Comparison of ENCODE assay signal across 8 mouse cellular contexts in genomic region chr2:75659629-75659960, GRCm38 (mm10). TPM values are rescaled to one million over a fixed set of nuclear protein-coding genes. Genes with fewer than 3 reads are reported as not detected.
DNase-seq lines count a peak whose midpoint lies in the region; ATAC-seq and TF ChIP-seq lines count a peak whose summit lies in the region.

No protein-coding gene starts in this region.

- H3K9me3 ChIP-seq in embryonic facial prominence, embryonic 14.5 days (ENCODE audit: control insufficient read depth, low read length): no peaks in the 10 kb centered on the region
- H3K9me3 ChIP-seq in limb, embryonic 14.5 days (ENCODE audit: control insufficient read depth, low read length): no peaks in the 10 kb centered on the region
- no peaks in the 10 kb centered on the region for H3K9me3 ChIP-seq in midbrain, embryonic 16.5 days (replicated peaks; ENCODE audit: control insufficient read depth, low read length, poor library complexity, severe bottlenecking)

- TF ChIP-seq CTCF in spleen, adult 2 months (IDR thresholded peaks at IDR 0.05; ENCODE audit: extremely low read depth, insufficient read depth, insufficient read length, insufficient replicate concordance): no peak

- TF ChIP-seq POLR2A in limb, embryonic 14.5 days (IDR thresholded peaks at IDR 0.05; ENCODE audit: borderline replicate concordance, extremely low read depth, insufficient read depth, insufficient read length): no peak
- TF ChIP-seq POLR2A in spleen, adult 2 months (IDR thresholded peaks at IDR 0.05; ENCODE audit: low read depth, low read length): no peak

- ATAC-seq in embryonic facial prominence, embryonic 14.5 days (ENCODE audit: low read depth): peak; percentile 60
- ATAC-seq in limb, embryonic 14.5 days (ENCODE audit: low FRiP score, low read depth): peak; percentile 63
- peak; percentile 78 for ATAC-seq in midbrain, embryonic 16.5 days

- peak; percentile 81 for DNase-seq in 3134 (ENCODE audit: extremely low read depth, insufficient read length, low spot score)
- peak; percentile 86 to 87 for DNase-seq in adrenal gland, postnatal 4 days (ENCODE audit: low spot score in 2 of 2)
- peak; percentile 92 for DNase-seq in embryonic facial prominence, embryonic 14.5 days (ENCODE audit: low spot score)
- peak; percentile 87 for DNase-seq in heart, adult 8-10 months (ENCODE audit: low spot score)
- peak; percentile 91 for DNase-seq in kidney, adult 9 months
- peak; percentile 87 for DNase-seq in limb, embryonic 14.5 days (ENCODE audit: low spot score)
- DNase-seq in spleen, adult 2 months (ENCODE audit: low read depth in 1 of 2, low spot score in 2 of 2): peak; percentile 75 to 90

- peaks cover 35% of the 10 kb centered on the region for H3K36me3 ChIP-seq in embryonic facial prominence, embryonic 14.5 days (ENCODE audit: control insufficient read depth, insufficient read depth, low read length)
- H3K36me3 ChIP-seq in limb, embryonic 14.5 days (ENCODE audit: control insufficient read depth, insufficient read depth, low read length): peaks cover 35% of the 10 kb centered on the region
- H3K36me3 ChIP-seq in midbrain, embryonic 16.5 days (ENCODE audit: control insufficient read depth, insufficient read depth, low read length): peaks cover 10% of the 10 kb centered on the region
- peaks cover 18% of the 10 kb centered on the region for H3K36me3 ChIP-seq in spleen, adult 2 months (ENCODE audit: control insufficient read depth, insufficient read depth, low read length)

- peaks cover 14% of the 10 kb centered on the region for H3K4me1 ChIP-seq in embryonic facial prominence, embryonic 14.5 days (ENCODE audit: control insufficient read depth, insufficient read depth, low read length)
- H3K4me1 ChIP-seq in limb, embryonic 14.5 days (ENCODE audit: control insufficient read depth, insufficient read depth, low read length): peaks cover 17% of the 10 kb centered on the region
- peaks cover 19% of the 10 kb centered on the region for H3K4me1 ChIP-seq in midbrain, embryonic 16.5 days (ENCODE audit: control insufficient read depth, insufficient read depth, low read length)
- H3K4me1 ChIP-seq in spleen, adult 2 months (ENCODE audit: control insufficient read depth, insufficient read depth, insufficient read length): peaks cover 14% of the 10 kb centered on the region

- H3K9ac ChIP-seq in embryonic facial prominence, embryonic 14.5 days (ENCODE audit: low read depth, low read length): peak overlapping the region; percentile 99
- peak overlapping the region; percentile 98 for H3K9ac ChIP-seq in limb, embryonic 14.5 days (ENCODE audit: low read depth, low read length, severe bottlenecking)
- H3K9ac ChIP-seq in midbrain, embryonic 16.5 days (ENCODE audit: low read depth, low read length): peak overlapping the region; percentile 92

- peak overlapping the region; percentile 94 for H3K4me2 ChIP-seq in embryonic facial prominence, embryonic 14.5 days (ENCODE audit: low read depth, low read length)
- H3K4me2 ChIP-seq in limb, embryonic 14.5 days (replicated peaks; ENCODE audit: low read depth, low read length, severe bottlenecking): peak overlapping the region; percentile 89
- H3K4me2 ChIP-seq in midbrain, embryonic 16.5 days (ENCODE audit: low read length): peak overlapping the region; percentile 81

- H3K4me3 ChIP-seq in embryonic facial prominence, embryonic 14.5 days (ENCODE audit: low read depth, low read length): peak overlapping the region; percentile 95
- H3K4me3 ChIP-seq in limb, embryonic 14.5 days (replicated peaks; ENCODE audit: low read length): peak overlapping the region; percentile 88
- H3K4me3 ChIP-seq in midbrain, embryonic 16.5 days (ENCODE audit: low read depth, low read length): peak overlapping the region; percentile 90
- H3K4me3 ChIP-seq in spleen, adult 2 months (ENCODE audit: extremely low read depth, insufficient read depth, insufficient read length): peak overlapping the region; percentile 90

- no peaks in the 10 kb centered on the region for H3K27me3 ChIP-seq in embryonic facial prominence, embryonic 14.5 days (replicated peaks; ENCODE audit: control insufficient read depth, insufficient read depth, low read length)
- no peaks in the 10 kb centered on the region for H3K27me3 ChIP-seq in limb, embryonic 14.5 days (ENCODE audit: control insufficient read depth, insufficient read depth, low read length)
- H3K27me3 ChIP-seq in midbrain, embryonic 16.5 days (ENCODE audit: control insufficient read depth, insufficient read depth, low read depth, low read length): no peaks in the 10 kb centered on the region
- H3K27me3 ChIP-seq in spleen, adult 2 months (ENCODE audit: control insufficient read depth, insufficient read depth, low read length): no peaks in the 10 kb centered on the region

- H3K27ac ChIP-seq in embryonic facial prominence, embryonic 14.5 days (replicated peaks; ENCODE audit: low read depth, low read length): peak overlapping the region; percentile 99
- peak overlapping the region; percentile 99 for H3K27ac ChIP-seq in limb, embryonic 14.5 days (replicated peaks; ENCODE audit: low read depth, low read length)
- peak overlapping the region; percentile 99 for H3K27ac ChIP-seq in midbrain, embryonic 16.5 days (ENCODE audit: low read length)
- peak overlapping the region; percentile 97 for H3K27ac ChIP-seq in spleen, adult 2 months (ENCODE audit: insufficient read depth, low read length)

- 6% methylated on average over 7 of the region's 47 CpGs for WGBS in embryonic facial prominence, embryonic 14.5 days
- WGBS in limb, embryonic 14.5 days: 0% methylated on average over 16 of the region's 47 CpGs
- WGBS in midbrain, embryonic 16.5 days: under 1% methylated on average over 36 of the region's 47 CpGs
- under 1% methylated on average over 42 of the region's 47 CpGs for WGBS in spleen, adult 2 months

RNA-seq across cellular contexts. Expression of gene Hnrnpa3, which starts 0.5 kb away (rescaled TPM):
- total RNA-seq in adrenal gland, postnatal 4 days (2021): 100 to 1,000 TPM; 525 to 570 TPM
- 210 and 211 TPM in 2 replicates for polyA plus RNA-seq in embryonic facial prominence, embryonic 14.5 days (2014; fragmentation: Nextera tagmentation; extraction: Ambion mirVana)
- 100 to 1,000 TPM; 132 to 185 (median 159) TPM for total RNA-seq in heart, adult 8-10 months (2022)
- 352 and 733 TPM in 2 replicates for polyA plus RNA-seq in limb, embryonic 14.5 days (2012; rRNA removed)
- 231 and 233 TPM in 2 replicates for polyA plus RNA-seq in limb, embryonic 14.5 days (2014; fragmentation: Nextera tagmentation; extraction: Ambion mirVana)
- polyA plus RNA-seq in midbrain, embryonic 16.5 days (2015; fragmentation: Nextera tagmentation; extraction: Ambion mirVana): 169 and 217 TPM in 2 replicates
- polyA plus RNA-seq in spleen, adult 2 months (2012; rRNA removed): 12.4 and 15.7 TPM in 2 replicates

RNA-seq across cellular contexts. Expression of gene Nfe2l2, which starts 44.8 kb away (rescaled TPM):
- total RNA-seq in adrenal gland, postnatal 4 days (2021): 10 to 100 TPM; 71.3 to 80.4 TPM
- 48.9 and 52.9 TPM in 2 replicates for polyA plus RNA-seq in embryonic facial prominence, embryonic 14.5 days (2014; fragmentation: Nextera tagmentation; extraction: Ambion mirVana)
- 10 to 100 TPM; 57.9 to 75.1 (median 64.5) TPM for total RNA-seq in heart, adult 8-10 months (2022)
- 28.3 and 32.5 TPM in 2 replicates for polyA plus RNA-seq in limb, embryonic 14.5 days (2012; rRNA removed)
- polyA plus RNA-seq in limb, embryonic 14.5 days (2014; fragmentation: Nextera tagmentation; extraction: Ambion mirVana): 37.4 and 37.6 TPM in 2 replicates
- polyA plus RNA-seq in midbrain, embryonic 16.5 days (2015; fragmentation: Nextera tagmentation; extraction: Ambion mirVana): 9.3 and 9.8 TPM in 2 replicates
- polyA plus RNA-seq in spleen, adult 2 months (2012; rRNA removed): 20.0 and 23.9 TPM in 2 replicates

Comparison
In these comparisons a context has a peak if more than half of its experiments do, and no peak if none do; other contexts are left out.
1. Peak in every context shown above with its lines: DNase-seq, ATAC-seq, H3K4me3 ChIP-seq and H3K27ac ChIP-seq.
2. RNA of gene Hnrnpa3, which starts 0.5 kb away (polyA plus RNA-seq): 231 to 733 TPM in limb, embryonic 14.5 days, 210 to 211 TPM in embryonic facial prominence, embryonic 14.5 days and 169 to 217 TPM in midbrain, embryonic 16.5 days; 12.4 to 15.7 TPM in spleen, adult 2 months; every median in the first group is over 10 times any median in the second.